Mouse (Mus musculus): ENCODE measurements around the gene 1600014C23Rik.

- TF ChIP-seq MAFK (IDR thresholded peaks at IDR 0.05; ENCODE audit: insufficient read depth, low read depth, low read length), result no peak
- TF ChIP-seq CHD2 (IDR thresholded peaks at IDR 0.05; ENCODE audit: low read depth, low read length), result no peak
- no peak for TF ChIP-seq HCFC1 (IDR thresholded peaks at IDR 0.05; ENCODE audit: borderline replicate concordance, insufficient read depth, low read length)
These were observed 3.5 kb upstream of the 1600014C23Rik start for GRCm38 (mm10) chr17:45737078-45737601.
